Mouse (Mus musculus) testis, adult 2 months (tissue): ENCODE measurements at regions not wholly inside any gene's neighbourhood (a gene's known extent, or its start where the extent isn't known, plus 50 kb on each side); places are given as distances from the start of the nearest gene placed in this dataset.

Experiments used
- CTCF ChIP-seq: fragments of 200-500 bp; IDR thresholded peaks from 2 replicates; pipeline ENCODE4 v1.5.1; 2012; ENCODE audit warnings: low read depth, mild to moderate bottlenecking, inconsistent platforms, low read length, moderate library complexity; ENCODE audit not compliant: control insufficient read depth, insufficient read depth, insufficient replicate concordance
- POLR2A ChIP-seq: fragments of 200-500 bp; IDR thresholded peaks from 2 replicates; pipeline ENCODE4 v1.6.1; 2012; ENCODE audit warnings: low read depth, mild to moderate bottlenecking, inconsistent platforms, low read length, moderate library complexity; ENCODE audit not compliant: control insufficient read depth

DNA sequence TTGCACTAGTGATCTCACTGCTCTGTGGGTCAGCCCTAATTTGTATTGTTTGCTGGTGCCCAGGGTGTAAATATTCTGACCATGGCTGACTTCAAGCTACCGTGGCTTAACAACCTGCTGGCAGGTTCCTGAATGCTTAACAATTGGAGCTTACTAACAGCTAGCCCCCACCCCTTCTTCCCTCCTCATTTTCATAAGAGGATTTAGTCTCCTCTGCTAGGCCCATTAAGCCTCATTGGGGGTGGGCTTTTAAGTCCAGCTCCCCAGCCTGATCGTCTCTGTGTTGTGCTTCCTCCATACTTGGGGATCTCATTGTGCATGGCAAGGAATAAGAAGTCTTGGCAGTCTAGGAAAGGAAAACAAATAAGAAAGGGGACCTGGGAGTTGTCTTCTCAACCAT lies 118.6 kb upstream of the Snx19 start:
- TF ChIP-seq CTCF (no peak), POLR2A (no peak)
